Mouse (Mus musculus) G1E-ER4 (cell line): ENCODE results near the gene Dpy30. TPM values are rescaled to one million over a fixed set of nuclear protein-coding genes. Genes with fewer than 3 reads are reported as not detected.

Experiments
- GATA1 ChIP-seq: IDR thresholded peaks from one replicate; pipeline ENCODE4 v1.8.0; 2012; ENCODE audit warnings: low read length, inconsistent platforms
- polyA plus RNA-seq: library from polyadenylated mRNA; stranded (reverse); fragments of >175 nt; gene quantifications from 2 replicates; pipeline ENCODE4 v1.2.3, GENCODE M21; 2012

Dpy30 gene
- 76.8 and 101 TPM in 2 replicates for polyA plus RNA-seq

DNA sequence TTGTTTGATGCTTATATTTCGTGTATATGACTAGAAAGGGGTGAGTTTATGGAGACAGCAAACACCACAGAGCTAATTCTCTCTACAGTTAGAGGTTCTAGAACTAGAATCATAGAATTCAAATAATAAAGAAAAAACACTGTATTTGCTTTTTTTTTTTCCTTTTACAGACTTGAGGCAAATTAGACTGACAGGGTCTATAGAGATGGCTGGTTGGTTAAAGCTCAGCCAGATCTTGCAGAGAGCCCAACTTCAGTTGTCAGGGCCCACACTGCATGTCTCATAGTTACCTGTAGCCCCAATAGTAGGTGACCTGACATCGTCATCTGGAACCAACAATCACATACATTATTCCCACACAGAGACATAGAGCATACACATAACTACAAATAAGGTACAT is at the start of gene Dpy30:
Gene Dpy30 (minus strand): TSS at position 101 of the 400 bp plus-strand sequence.
- no peak for TF ChIP-seq GATA1

DNA sequence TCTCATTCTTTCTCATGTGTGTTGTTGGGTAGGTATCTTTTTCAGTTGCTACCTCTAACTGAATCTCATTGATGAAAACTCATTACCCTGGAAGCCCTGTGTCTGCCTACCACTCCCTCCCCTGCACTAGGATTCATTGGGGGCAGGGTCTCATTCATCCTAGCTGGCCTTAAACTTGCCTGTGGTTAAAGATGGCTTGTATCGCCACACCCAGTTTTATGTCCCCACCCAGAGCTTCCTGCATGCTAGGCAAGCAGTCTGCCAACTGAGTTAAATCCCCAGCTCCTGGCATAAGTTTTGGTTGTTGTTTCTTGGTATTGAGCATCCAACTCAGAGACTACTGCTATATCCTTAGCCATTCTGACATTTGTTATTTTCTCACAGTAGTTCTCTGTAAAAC is 39.8 kb upstream of the Dpy30 start:
- TF ChIP-seq GATA1, result no peak

DNA sequence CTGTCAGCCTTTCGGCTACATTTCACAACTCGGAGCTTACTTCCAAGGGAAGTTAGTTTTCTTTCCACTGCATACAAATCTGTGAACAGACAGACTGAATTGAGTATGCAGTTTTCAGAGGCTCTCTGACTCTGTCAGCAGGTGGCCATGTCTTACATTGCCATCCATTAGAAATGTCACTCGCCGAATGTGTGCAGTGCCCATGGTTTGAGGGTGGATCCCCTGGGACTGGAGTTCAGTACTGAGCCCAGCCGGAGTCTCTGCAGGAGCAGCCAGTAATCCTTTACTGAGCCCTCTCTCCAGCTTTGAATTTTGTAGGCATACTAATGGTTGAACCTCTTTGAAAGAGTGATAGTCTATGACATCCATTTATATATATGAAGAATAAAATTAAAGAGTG is 17.4 kb upstream of the Dpy30 start:
- TF ChIP-seq GATA1, result no peak

DNA sequence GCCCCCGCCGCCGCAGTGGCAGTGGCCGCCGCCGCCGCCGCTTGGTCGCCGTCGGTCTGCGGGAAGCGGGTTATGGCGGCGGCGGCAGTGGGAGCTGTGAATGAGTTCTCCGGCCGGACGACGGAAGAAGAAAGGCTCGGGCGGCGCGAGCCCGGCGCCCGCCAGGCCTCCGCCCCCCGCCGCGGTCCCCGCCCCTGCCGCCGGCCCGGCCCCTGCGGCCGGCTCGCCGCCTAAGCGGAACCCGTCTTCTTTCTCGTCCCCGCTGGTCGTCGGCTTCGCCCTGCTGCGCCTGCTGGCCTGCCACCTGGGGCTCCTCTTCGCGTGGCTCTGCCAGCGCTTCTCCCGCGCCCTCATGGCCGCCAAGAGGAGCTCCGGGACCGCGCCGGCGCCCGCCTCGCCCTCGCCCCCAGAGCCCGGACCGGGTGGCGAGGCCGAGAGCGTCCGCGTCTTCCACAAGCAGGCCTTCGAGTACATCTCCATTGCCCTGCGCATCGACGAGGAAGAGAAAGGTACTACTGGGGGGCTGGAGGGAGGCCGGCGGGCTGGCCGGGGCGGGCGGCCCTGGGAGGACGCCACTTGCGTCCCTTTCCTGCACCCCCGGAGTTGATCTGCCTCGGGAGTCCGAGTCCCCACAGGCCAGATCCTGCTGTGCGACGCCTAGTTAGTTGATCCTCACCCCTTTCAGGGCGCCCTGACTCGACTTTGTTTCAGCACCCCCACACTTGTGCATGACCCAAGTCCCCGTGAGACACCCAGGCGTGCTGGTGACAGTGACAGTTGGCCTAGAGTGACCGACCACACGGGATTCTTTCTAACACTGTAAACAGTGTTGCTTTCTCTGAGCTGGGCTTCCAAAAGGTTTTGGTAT is 15.4 kb upstream of the Dpy30 start, which contains the start of gene Spast:
Gene Spast (plus strand): TSS at position 51 of the 868 bp plus-strand sequence.
- TF ChIP-seq GATA1, result no peak

DNA sequence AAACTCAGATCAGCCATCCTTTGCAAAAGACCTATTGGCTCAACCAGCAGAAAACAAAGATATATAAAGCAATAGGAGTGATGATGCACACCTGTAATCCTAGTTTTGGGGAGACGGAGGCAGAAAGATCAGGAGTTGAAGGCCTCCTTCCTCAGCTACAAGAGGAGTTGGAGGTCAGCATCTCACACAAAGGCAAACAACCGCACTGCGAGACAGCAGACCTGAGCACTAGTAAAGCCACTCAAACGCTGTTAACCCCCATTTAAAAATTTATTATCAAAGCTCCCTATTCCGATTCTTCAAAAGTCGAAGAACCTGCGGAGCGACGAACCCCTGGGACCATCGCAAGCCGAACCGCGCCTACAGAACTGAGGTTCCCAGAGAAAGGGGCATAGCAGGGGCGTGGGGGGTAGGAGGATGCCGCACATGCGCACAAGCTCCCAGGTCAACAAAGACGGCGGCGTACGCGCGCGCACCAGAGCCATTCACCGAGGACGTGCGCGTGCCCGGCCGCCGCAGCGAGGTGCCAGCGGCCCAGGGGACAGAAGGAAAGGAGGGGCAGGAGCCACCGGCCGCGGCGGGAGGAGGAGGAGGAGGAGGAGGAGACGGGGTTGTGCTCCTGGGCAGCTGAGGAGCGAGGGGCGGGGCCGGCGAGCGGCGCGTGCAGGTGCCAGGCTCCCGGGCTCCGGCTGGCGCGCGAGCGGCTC is 14.6 kb upstream of the Dpy30 start:
- TF ChIP-seq GATA1, result no peak

DNA sequence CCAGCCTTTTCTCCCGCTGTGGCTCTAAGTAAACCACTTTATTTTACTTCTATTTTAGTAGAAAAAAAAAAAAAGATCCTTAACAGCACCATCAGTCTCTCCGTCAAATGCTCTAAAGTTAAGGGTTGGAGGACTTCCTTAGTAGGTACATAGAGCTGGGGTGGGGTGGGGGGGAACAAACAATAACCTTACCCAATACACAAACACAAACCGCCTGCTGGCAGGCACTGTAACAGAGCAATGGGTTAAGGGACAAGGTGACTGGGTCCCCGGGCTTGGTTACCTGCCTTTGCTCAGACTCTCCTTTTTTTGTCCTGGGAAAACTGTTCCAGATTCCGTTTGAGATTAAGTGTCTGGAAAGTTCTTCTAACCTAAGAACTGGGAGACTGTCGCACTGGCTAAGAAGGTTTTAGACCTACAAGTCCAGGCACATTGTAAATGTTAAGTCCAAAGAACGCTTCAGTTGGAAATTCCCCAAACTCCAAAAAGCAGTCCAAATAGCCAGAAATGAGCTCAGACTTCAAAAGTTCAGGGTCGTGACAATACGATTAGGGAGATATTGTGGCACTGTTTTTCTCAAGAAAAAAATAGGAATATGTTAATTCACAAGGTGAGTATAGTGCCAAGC is 7.4 kb upstream of the Dpy30 start:
- TF ChIP-seq GATA1, result no peak

DNA sequence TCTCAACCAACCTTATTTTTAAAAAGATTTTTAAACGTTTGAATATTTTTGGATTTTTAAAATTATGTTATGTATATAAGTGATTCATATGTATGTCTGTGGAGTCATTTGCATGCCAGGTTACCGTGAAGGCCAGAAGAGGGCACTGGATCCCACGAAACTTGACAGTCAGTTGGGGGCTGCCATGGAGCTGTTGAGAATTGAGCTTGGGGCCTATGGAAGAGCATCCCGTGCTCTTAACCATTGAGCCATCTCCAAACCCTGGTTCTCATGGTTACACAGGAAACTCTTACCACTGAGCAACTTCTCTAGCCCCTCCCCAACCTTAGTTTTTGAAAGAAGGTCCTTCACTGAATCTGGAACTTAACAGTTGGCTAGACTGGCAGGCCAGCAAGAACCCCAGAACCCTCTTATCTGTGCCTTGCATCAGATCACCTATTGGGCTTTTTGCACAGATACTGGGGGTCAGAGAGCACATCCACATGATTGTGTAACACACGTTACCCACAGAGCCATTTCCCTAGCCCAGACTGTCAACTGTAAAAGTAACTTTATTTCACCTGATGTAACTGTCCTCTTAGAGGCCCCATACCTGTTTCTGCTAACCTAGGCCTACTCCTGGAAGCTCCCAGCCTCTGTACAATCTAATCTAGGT is 1.2 kb downstream of the Dpy30 start:
- TF ChIP-seq GATA1, result no peak

DNA sequence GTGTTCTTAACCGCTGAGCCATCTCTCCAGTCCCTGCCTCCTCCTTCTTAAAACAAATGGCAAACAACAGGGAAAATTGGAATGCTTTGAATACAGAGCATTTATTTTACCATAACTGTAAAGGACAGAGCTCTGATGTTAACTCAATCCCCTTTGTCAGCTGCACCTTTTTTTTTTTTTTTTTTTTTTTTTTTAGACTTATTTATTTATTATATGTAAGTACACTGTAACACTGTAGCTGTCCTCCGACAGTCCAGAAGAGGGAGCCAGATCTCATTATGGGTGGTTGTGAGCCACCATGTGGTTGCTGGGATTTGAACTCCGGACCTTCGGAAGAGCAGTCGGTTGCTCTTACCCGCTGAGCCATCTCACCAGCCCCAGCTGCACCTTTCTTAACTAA is 5.0 kb downstream of the Dpy30 start:
- no peak for TF ChIP-seq GATA1

DNA sequence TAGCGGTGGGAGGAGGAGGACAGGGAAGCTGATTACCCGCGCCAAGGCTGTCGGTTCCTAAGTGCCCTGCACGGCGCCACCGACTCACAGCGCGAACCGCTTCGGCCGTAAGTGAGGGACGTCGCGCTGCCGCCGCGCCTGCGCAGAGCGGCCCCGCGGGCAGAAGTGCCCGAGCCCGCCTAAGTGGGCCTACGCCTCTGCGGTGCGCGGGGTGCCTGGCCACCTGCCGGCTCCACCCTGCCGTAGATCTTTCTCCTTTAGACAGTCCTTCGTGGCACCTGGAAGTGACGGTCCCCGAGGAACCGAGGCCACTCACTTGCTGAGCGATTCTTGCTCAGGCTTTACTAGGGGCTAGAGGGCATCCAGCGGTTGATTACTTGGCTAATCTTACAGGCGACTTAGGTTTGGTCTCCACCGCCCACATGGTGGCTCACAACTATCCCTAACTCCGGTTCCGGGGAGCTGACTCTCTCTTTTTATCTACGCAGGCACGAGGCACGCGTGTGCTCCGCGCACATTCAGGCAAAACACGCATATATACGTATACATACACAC is 7.4 kb downstream of the Dpy30 start:
- TF ChIP-seq GATA1, result no peak

DNA sequence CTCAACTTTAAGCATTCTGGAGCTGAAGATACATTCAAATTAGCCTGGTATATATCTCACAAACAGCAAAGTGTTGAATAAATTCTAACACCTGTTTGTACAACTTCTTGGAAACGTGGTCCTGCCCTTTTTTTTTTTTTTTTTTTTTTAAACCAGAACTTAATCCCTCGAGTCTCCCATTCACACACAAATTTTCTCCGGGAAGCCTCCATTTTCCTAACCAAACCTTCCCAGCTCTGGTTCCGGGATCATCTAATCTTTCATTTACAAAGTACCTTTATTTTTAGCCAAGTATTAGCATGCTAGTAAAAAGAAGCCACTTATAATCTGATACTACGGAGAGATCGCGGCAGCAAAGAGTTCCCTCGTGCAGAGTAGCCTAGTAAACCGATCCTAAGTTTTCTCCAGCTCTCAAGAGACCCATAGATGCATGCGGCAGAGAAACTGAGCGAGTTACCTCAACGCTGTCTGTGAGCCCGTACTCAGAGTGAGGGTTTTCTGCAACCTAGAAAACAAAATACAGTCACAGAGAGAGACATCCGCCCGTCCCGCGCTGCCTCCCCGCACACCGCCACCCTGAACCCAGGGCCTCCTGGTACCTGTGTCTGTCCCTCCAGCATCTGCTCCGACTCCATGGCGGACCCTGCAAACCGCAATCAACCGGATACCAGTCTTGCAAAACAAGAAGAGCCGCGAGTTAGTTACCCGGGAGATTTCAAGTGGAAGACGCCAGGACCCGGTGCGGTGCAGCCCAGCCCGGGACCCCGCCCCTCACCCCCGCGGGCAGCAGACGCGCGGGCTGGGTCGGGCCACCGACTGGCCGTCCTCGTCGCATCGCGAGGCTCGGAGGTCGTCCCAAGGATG is 8.1 kb downstream of the Dpy30 start:
- TF ChIP-seq GATA1, result no peak

DNA sequence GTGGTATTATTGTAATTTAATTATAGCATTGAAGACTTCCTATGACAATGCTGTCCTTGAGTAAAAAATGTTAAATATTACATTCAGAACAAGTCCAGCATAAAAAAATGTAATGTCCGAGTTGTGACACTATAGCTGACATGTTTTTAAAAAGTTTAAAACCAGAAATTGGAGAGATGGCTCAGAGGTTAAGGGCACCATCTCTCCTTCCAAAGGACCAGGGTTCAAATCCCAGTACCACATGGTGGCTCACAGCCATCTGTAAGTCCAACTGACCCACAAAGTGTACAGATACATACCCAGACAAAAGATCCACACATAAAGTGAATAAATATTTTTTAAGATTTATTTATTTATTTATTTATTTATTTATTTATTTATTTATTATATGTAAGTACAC is 17.7 kb downstream of the Dpy30 start:
- no peak for TF ChIP-seq GATA1

DNA sequence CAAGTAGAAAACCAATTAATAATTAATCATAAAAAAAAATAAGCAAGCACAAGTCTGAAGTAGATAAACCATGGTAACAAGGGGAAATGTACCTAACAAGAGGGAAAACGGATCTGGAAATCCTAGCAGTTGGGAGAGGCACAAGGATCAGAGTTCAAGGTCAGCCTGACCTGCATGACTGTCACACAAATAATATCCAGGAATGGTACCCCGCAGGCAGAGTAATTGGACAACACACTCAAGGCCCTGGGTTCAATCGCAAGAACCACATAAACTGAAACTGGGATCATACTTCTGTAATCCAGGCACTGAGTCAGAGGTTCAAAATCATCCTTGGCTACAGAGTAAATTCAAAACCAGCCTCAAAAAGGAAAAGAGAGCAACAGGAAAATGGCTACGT is 18.1 kb downstream of the Dpy30 start:
- TF ChIP-seq GATA1, result no peak

DNA sequence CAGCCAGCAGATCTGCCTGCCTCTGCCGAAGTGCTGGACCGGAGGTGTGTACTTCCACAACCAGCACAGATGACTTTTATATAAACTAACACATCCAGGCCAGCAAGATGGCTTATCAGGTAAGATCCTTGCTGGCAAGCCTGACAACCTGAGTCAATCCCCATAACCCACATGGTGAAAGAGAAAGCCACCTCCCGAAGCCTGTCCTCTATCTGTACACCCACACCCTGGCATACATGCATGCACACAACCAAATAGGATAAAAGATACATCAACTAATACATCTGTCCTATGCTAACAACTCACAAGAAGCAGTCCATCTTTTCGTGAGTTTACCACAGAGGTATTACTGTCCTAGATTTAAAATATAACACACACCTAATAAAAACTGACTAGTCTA is 19.7 kb downstream of the Dpy30 start:
- TF ChIP-seq GATA1, result no peak

DNA sequence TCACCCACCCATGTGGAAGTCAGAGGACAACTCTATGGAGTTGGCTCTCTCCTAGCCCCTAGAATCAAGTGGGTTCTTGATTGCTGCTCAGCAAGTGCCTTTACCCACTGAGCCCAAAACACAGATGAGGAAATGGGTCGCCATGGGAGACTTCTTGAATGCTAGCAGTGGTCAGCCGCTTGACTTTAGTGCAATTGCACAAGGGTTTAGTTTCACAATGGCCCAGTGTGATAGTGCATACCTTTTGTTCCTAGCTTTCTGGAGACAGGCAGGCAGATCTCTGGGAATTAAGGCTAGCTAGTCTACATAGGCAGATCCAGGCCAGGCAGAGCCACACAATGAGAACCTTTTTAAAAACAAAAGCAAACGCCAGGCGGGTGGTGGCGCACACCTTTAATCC is 23.7 kb downstream of the Dpy30 start:
- no peak for TF ChIP-seq GATA1

DNA sequence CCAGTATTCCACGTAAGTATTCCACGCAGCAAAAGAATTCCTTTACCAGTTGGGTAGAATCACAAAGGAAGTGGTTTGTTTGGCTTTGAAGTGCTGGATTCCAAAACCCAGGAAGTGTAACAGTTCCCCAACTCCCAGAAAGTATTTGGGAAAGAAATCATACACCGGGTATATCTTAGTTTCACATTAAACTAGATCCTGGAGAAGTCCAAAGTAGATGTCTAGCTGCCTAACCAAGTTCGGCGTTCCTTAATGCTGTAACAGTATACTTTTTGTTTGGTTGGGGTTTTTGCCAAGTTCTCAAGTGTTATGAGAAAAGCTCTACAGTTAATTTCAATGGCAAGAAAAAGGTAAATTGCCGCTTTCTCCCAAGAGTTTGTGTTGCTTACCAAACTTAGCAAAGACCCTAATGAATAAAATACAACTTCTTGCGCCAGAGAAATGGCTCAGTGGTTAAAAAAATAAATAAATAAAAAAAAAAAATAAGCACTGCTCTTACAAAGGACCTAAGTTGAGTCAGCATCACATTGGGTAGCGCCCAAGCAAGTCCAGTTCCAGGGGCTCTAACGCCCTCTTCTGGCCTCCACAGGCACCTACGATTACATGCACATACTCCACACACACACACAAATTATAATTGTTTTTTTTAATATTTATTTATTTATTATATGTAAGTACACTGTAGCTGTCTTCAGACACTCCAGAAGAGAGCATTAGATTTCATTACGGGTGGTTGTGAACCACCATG is 27.5 kb downstream of the Dpy30 start:
- TF ChIP-seq GATA1, result no peak
